Mouse (Mus musculus): ENCODE results near the gene Osbpl6. TPM values are rescaled to one million over a fixed set of nuclear protein-coding genes. Genes with fewer than 3 reads are reported as not detected.

Gene Osbpl6
- total and polyA plus RNA-seq, 3 experiments = 0.04 TPM; not detected in 2

DNA sequence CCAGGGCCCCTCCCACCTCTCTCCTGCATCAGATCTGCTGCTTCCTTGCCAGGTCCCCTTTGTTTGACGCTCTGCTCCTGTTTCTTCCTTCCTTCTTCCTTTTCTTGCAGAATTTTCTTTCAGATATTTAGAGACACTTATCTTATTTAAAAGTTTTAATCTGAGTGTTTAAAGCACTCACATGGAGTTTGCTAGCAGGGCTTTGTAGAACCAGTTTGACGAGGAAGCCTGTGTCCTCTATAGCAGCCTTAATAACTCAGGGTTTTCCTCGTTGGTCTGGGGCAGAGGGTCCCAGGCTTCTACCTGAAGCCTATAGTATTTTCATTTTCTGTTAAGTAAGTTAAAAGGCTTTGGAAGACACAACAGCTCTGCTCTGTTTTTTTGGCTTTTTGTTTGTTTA is 20.5 kb downstream of the Osbpl6 start:
- no peaks in the 10 kb centered on the region for H3K79me2 ChIP-seq (ENCODE audit: control insufficient read depth, insufficient read depth, low read length, poor library complexity)
- no peaks in the 10 kb centered on the region for H3K36me3 ChIP-seq (ENCODE audit: control insufficient read depth in 1 of 2, insufficient read depth in 2 of 2, low read length in 2 of 2)
- H3K27ac ChIP-seq (ENCODE audit: control insufficient read depth, low read depth, low read length) = no peak overlapping the region
- H3K4me3 ChIP-seq (ENCODE audit: control insufficient read depth in 1 of 2, insufficient read depth in 1 of 2, low read depth in 2 of 2, low read length in 2 of 2) = no peak overlapping the region
- TF ChIP-seq MYC (IDR thresholded peaks at IDR 0.05; ENCODE audit: low read depth, low read length) (no peak), MAFK (IDR thresholded peaks at IDR 0.05; ENCODE audit: borderline replicate concordance, low read depth, low read length) (no peak), ZKSCAN1 (IDR thresholded peaks at IDR 0.05; ENCODE audit: low read depth, low read length) (no peak), MAZ (IDR thresholded peaks at IDR 0.05; ENCODE audit: low read depth, low read length) (no peak), MAX (IDR thresholded peaks at IDR 0.05; ENCODE audit: low read length) (no peak), NRF1 (IDR thresholded peaks at IDR 0.05; ENCODE audit: insufficient read depth, low read depth, low read length, poor library complexity, severe bottlenecking) (no peak), ZMIZ1 (IDR thresholded peaks at IDR 0.05; ENCODE audit: low read depth, low read length) (no peak), SIN3A (IDR thresholded peaks at IDR 0.05; ENCODE audit: low read length) (no peak), TCF12 (IDR thresholded peaks at IDR 0.05; ENCODE audit: low read depth, low read length) (no peak), USF2 (IDR thresholded peaks at IDR 0.05; ENCODE audit: borderline replicate concordance in 1 of 2, insufficient read depth in 1 of 2, low read depth in 1 of 2, low read length in 2 of 2) (no peak), HCFC1 (IDR thresholded peaks at IDR 0.05; ENCODE audit: low read depth, low read length) (no peak), MYB (IDR thresholded peaks at IDR 0.05; ENCODE audit: low read depth, low read length) (no peak), SMC3 (IDR thresholded peaks at IDR 0.05; ENCODE audit: low read depth, low read length) (no peak), POLR2AphosphoS5 (IDR thresholded peaks at IDR 0.05; ENCODE audit: borderline replicate concordance, low read depth, low read length) (no peak), TAL1 (IDR thresholded peaks at IDR 0.05; ENCODE audit: low read length) (no peak), USF1 (IDR thresholded peaks at IDR 0.05; ENCODE audit: low read depth, low read length) (no peak), JUND (IDR thresholded peaks at IDR 0.05; ENCODE audit: low read depth, low read length) (no peak)
- no peak for DNase-seq (ENCODE audit: low read depth, low spot score)
- H3K4me1 ChIP-seq (ENCODE audit: control insufficient read depth in 1 of 2, insufficient read depth in 2 of 2, low read length in 2 of 2) = no peaks in the 10 kb centered on the region
- no peak overlapping the region for H3K9ac ChIP-seq (ENCODE audit: control insufficient read depth, low read depth, low read length, poor library complexity, severe bottlenecking)
- H3K27me3 ChIP-seq (ENCODE audit: control insufficient read depth in 1 of 2, insufficient read depth in 2 of 2, low read length in 2 of 2) = no peaks in the 10 kb centered on the region
- no peaks in the 10 kb centered on the region for H3K9me3 ChIP-seq (replicated peaks; ENCODE audit: insufficient read depth, low read length)

DNA sequence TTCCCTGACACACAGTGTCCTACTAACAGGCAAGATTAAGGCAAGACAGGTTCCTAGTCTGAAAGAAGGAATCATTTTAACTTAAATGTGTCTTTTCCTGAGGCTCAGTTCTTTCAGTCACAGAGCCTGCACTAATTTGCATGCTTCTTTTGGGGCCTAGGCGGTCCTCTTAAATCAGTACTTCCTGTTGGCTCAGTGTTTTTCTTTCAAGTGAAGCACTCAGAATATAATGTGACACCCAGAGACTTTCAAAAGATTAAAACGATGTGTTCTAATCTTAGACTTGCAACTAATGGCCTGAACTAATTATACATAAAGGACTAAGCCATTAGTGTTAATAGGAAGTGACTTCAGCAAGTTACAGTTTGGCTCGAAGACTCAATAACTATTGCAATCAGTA is 23.0 kb downstream of the Osbpl6 start:
- no peak for DNase-seq (ENCODE audit: low read depth, low spot score)
- Histone ChIP-seq H3K4me3 (ENCODE audit: control insufficient read depth in 1 of 2, insufficient read depth in 1 of 2, low read depth in 2 of 2, low read length in 2 of 2) (no peak overlapping the region), H3K9me3 (replicated peaks; ENCODE audit: insufficient read depth, low read length) (no peaks in the 10 kb centered on the region), H3K9ac (ENCODE audit: control insufficient read depth, low read depth, low read length, poor library complexity, severe bottlenecking) (no peak overlapping the region), H3K79me2 (ENCODE audit: control insufficient read depth, insufficient read depth, low read length, poor library complexity) (no peaks in the 10 kb centered on the region), H3K27ac (ENCODE audit: control insufficient read depth, low read depth, low read length) (no peak overlapping the region), H3K36me3 (ENCODE audit: control insufficient read depth in 1 of 2, insufficient read depth in 2 of 2, low read length in 2 of 2) (no peaks in the 10 kb centered on the region), H3K4me1 (ENCODE audit: control insufficient read depth in 1 of 2, insufficient read depth in 2 of 2, low read length in 2 of 2) (no peaks in the 10 kb centered on the region), H3K27me3 (ENCODE audit: control insufficient read depth in 1 of 2, insufficient read depth in 2 of 2, low read length in 2 of 2) (no peaks in the 10 kb centered on the region)
- TF ChIP-seq CHD1 (IDR thresholded peaks at IDR 0.05; ENCODE audit: low read depth, low read length) (no peak), TCF12 (IDR thresholded peaks at IDR 0.05; ENCODE audit: low read depth, low read length) (no peak), MYC (IDR thresholded peaks at IDR 0.05; ENCODE audit: low read depth, low read length) (no peak), CHD2 (IDR thresholded peaks at IDR 0.05; ENCODE audit: low read length) (no peak), RCOR1 (IDR thresholded peaks at IDR 0.05; ENCODE audit: low read depth, low read length) (no peak), BHLHE40 (IDR thresholded peaks at IDR 0.05; ENCODE audit: borderline replicate concordance, low read depth, low read length) (no peak), TBP (IDR thresholded peaks at IDR 0.05; ENCODE audit: low read depth, low read length) (no peak), KAT2A (conservative IDR thresholded peaks at IDR 0.05; ENCODE audit: low read depth, low read length) (no peak), ETS1 (IDR thresholded peaks at IDR 0.05; ENCODE audit: low read depth, low read length) (no peak), MAFK (IDR thresholded peaks at IDR 0.05; ENCODE audit: borderline replicate concordance, low read depth, low read length) (no peak), ZMIZ1 (IDR thresholded peaks at IDR 0.05; ENCODE audit: low read depth, low read length) (no peak), MAZ (IDR thresholded peaks at IDR 0.05; ENCODE audit: low read depth, low read length) (no peak), GATA1 (IDR thresholded peaks at IDR 0.05; ENCODE audit: low read depth, low read length) (no peak), HCFC1 (IDR thresholded peaks at IDR 0.05; ENCODE audit: low read depth, low read length) (no peak), USF1 (IDR thresholded peaks at IDR 0.05; ENCODE audit: low read depth, low read length) (no peak), GABPA (IDR thresholded peaks at IDR 0.05; ENCODE audit: low read depth, low read length) (no peak)

Measured in MEL (cell line).